Mouse (Mus musculus): Measurements from ENCODE around the gene Orai3.

GRCm38 (mm10) chr7:127822494-127822893 is 52.9 kb downstream of the Orai3 start:
- TF ChIP-seq POLR2A (IDR thresholded peaks at IDR 0.05; ENCODE audit: insufficient read depth, low read depth, low read length) = no peak
- no peak for TF ChIP-seq CTCF (IDR thresholded peaks at IDR 0.05)
- TF ChIP-seq EP300 (IDR thresholded peaks at IDR 0.05; ENCODE audit: insufficient read depth, low read depth, low read length) = no peak

All from heart, adult 2 months (tissue).